Mouse (Mus musculus) left cerebral cortex, adult 2 months (tissue): ENCODE measurements around the gene Mast1. TPM values are rescaled to one million over a fixed set of nuclear protein-coding genes. Genes with fewer than 3 reads are reported as not detected.

Experiments used
- DNase-seq, 2 experiments: peaks; one replicate each; pipeline ENCODE4 v3.0.0; 2021 to 2022; ENCODE audit warnings: low spot score in 2 of 2, mixed read lengths in 1 of 2; ENCODE audit errors: extremely low spot score in 1 of 2
- H3K27ac ChIP-seq: fragments of 200-600 bp; 2 replicates; pipeline ENCODE4 v1.8.1; 2022
- H3K4me3 ChIP-seq: fragments of 200-600 bp; 2 replicates; pipeline ENCODE4 v1.8.1; 2022
- CTCF ChIP-seq: fragments of 200-600 bp; IDR thresholded peaks from 2 replicates; pipeline ENCODE4 v1.8.1; 2022; ENCODE audit warnings: antibody characterized with exemption, mild to moderate bottlenecking, moderate library complexity
- intact Hi-C: fragments of 180-260 bp; cut with DNase I; formaldehyde crosslinking; loops from one replicate; pipeline ENCODE4 v1.15.1; 2025
- total RNA-seq, 2 experiments: library from RNA; stranded (reverse); gene quantifications; 2 replicates each; pipeline ENCODE4 v1.2.3; 2021

The Mast1 gene
- total RNA-seq, 2 experiments from 2014 or later = 89.4 to 95.7 TPM

DNA sequence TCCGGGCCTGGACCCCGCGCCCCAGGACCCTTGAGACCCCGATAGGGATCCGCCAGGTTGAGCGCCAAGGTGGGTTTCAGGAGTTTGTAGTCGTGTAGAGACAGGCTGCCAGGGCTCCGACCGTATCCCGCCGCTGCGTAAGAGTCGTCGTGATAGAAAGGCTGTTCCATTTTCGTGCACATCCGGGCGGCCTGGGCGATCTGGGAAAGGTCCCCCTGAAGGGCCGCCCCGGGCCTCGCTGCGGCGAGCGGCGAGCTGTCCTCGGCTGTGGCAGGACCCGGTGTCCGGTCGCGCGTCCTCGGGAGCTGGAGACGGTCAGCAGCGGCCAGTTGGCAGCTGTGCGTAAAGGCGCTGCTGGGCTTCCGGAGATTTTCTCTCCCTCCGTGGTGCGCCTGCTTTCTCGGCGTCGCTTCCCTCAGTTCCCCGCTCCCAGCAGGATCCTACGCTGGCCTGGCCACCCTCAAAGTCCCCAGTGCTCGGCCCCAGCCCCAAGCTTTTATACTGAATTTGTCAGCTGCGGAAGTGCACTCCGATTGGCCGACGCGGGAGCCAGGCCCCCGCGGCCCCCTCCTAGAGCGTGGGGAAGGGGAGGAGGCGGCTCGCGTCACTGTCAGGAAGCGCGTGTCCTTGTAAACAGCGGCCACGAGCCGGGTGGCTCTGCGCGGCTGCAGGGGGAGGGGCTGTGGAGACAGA lies 41.2 kb upstream of the Mast1 start, which contains the start of gene Junb:
Gene Junb (minus strand): TSS at position 471 of the 693 bp plus-strand sequence.
- H3K27ac ChIP-seq = peak within 1 kb of the TSS; percentile 99
- H3K4me3 ChIP-seq = peak within 1 kb of the TSS; percentile 95
- no peak for TF ChIP-seq CTCF
- intact Hi-C loops = loop anchor here (1.0 to 5.0 kb wide), 3 partner anchors 8 to 94 kb away; partner anchors contain the start of genes Asna1, Dhps and Trir
- peak; percentile 95 for DNase-seq

- intact Hi-C loops = loop anchor here (1.0 to 5.0 kb wide), 3 partner anchors 9 to 95 kb away; partner anchors contain the start of genes Asna1, Dhps and Trir
- Histone ChIP-seq H3K27ac (peak overlapping the region; percentile 99), H3K4me3 (peak overlapping the region; percentile 95)
- DNase-seq = peak; percentile 63 to 72
- TF ChIP-seq CTCF = no peak
Measured at GRCm38 (mm10) chr8:84977435-84978247, 40.5 kb upstream of the Mast1 start.

- H3K27ac ChIP-seq = peak overlapping the region; percentile 99
- H3K4me3 ChIP-seq = peak overlapping the region; percentile 95
- intact Hi-C loops = loop anchor here (5.0 kb wide), 2 partner anchors 50 to 95 kb away; partner anchors contain the start of genes Asna1, Dhps and Trir
- no peak for DNase-seq
- TF ChIP-seq CTCF = no peak
Measured at GRCm38 (mm10) chr8:84976763-84977434, 39.7 kb upstream of the Mast1 start.

DNA sequence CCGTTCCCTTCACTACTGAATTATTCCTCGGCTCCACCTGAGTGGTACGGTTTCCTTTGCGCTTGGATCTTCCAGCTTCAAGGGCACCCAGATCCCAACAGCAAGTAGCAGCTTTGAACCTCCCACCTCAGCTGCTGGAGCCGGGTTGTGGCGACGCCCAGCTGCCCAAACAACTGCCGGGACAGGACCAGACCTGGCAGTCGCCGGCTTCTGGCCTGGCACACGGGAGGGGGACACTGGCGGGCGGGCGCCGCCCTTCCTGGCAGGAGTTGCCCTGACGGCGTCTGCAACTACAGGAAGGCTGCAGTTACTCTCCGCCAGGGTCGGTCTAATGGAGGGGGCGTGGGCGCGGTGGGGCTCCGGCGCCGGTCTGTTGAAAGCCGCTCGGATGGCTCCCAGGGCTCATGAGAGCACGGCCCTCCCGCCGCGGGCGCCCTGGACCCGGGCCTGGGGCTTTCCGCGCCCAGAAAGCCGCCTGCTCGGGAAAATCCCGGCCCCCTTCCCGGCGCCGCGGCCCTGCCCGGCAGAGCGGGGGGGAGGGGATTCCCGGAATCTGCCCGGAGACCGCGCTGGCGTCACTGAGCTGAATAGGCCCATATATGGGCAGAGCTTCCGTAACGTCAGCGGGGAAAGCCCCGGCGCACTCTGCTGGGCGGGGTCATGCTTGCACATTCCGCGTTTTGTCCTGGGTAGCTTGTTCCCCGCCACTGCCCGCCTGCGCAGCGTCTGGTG lies 39.0 kb upstream of the Mast1 start:
- intact Hi-C loops = loop anchor here (5.0 kb wide), 2 partner anchors 51 to 96 kb away; partner anchors contain the start of genes Asna1, Dhps and Trir
- DNase-seq = peak; percentile 94 to 97
- H3K27ac ChIP-seq = peak overlapping the region; percentile 99
- TF ChIP-seq CTCF = no peak; the same call in 1 of the 2 replicates
- H3K4me3 ChIP-seq = peak overlapping the region; percentile 95

GRCm38 (mm10) chr8:84975434-84975833 lies 38.3 kb upstream of the Mast1 start:
- peak in 1 of 2 experiments; percentile 77 for DNase-seq
- Histone ChIP-seq H3K4me3 (no peak overlapping the region; the same call in 1 of the 2 replicates), H3K27ac (peak overlapping the region; percentile 99)
- TF ChIP-seq CTCF = peak; percentile 85
- intact Hi-C loops = loop anchor here (5.0 kb wide), 2 partner anchors 52 to 97 kb away; partner anchors contain the start of genes Asna1, Dhps and Trir

GRCm38 (mm10) chr8:84974543-84975142 lies 37.5 kb upstream of the Mast1 start:
- H3K4me3 ChIP-seq = no peak overlapping the region
- DNase-seq = no peak
- intact Hi-C loops = loop anchor here (1.0 to 5.0 kb wide), 3 partner anchors 16 to 98 kb away; partner anchors contain the start of genes Asna1, Dhps, Hook2 and Trir
- no peak overlapping the region for H3K27ac ChIP-seq
- no peak for TF ChIP-seq CTCF

DNA sequence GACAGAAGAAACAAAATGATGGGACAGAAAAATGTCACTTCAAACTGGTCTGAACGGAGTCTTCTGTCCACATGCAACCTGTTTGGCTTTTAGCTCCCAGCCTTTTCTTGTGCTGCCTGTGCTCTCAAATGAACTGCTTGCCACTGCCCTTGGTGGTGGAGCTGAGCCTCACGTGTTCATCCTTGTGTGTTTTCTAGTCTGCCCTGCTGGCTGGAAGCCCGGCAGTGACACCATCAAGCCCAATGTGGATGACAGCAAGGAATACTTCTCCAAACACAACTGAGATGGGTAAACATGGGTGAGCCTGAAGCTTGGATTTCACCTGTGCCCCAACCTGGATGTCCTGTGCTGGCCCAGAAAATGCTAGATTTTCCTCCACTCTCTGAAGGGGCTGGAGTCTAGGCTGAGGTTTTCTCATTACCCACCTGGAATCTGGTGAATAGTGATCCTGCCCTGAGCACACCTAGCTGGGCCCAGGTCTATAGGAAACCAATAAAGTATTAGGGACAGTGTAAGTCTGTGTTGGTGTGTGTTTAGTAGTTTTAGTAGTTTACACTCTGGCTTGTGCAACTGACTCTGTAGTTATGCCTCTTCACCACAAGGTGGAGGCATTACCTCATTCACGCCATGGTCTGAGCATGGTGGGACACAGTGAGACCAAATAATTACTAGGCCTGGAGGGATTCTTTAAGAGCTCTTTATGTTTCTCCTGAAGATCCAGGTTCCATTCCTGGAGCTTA lies 36.8 kb upstream of the Mast1 start:
- no peak overlapping the region for H3K27ac ChIP-seq
- no peak for DNase-seq
- intact Hi-C loops = loop anchor here (1.0 kb wide), 1 partner anchor 16 kb away; the partner anchor contains the start of gene Hook2

DNA sequence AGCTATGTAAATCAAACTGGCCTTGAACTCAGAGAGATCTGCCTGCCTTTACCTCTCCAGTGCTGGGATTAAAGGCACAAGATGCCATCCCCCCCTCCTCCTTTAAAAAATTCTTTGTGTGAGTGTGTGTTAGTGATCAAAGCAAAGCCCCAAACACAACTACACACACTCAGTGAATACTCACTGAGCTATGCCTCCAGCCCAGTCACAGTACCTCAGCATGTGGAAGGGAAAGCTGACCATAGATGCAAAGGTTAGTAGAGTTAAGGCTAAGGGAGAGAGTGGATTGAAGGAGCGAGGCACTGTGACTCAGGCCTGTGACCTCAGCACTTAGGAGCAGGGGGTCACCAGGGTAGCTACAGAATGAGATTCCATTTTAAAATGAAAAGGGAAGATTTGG lies 35.9 kb upstream of the Mast1 start:
- no peak for TF ChIP-seq CTCF
- no peak overlapping the region for H3K27ac ChIP-seq
- no peak for DNase-seq
- no peak overlapping the region for H3K4me3 ChIP-seq
- intact Hi-C loops = no loop called here

More for the DNA sequence above, 36.8 kb upstream of the Mast1 start:
- H3K4me3 ChIP-seq = no peak overlapping the region
- TF ChIP-seq CTCF = peak; percentile 86

DNA sequence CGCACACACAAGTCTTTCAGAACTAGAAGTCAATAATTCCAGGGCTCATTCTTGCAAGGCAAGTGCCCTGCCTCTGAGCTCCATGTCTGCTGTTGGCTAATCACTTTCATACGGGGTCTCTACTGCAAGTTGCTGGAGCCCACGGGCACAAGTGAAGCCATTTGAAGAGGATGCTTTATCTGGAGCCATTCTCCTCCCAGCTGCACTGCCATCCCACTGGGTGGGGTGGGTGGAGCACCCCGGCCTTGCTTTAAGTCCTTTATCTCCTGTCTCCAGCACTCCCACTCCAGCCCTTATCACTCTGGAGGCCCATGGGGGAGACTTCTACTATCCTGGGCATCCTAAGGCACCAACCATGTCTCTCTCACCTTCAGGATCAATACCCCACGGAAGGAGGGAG lies 33.8 kb upstream of the Mast1 start:
- no peak for DNase-seq
- no peak overlapping the region for H3K27ac ChIP-seq
- intact Hi-C loops = no loop called here
- no peak for TF ChIP-seq CTCF
- H3K4me3 ChIP-seq = peak overlapping the region; percentile 56
